Comparison of ENCODE assay signal across 20 mouse cellular contexts in the genomic region with DNA sequence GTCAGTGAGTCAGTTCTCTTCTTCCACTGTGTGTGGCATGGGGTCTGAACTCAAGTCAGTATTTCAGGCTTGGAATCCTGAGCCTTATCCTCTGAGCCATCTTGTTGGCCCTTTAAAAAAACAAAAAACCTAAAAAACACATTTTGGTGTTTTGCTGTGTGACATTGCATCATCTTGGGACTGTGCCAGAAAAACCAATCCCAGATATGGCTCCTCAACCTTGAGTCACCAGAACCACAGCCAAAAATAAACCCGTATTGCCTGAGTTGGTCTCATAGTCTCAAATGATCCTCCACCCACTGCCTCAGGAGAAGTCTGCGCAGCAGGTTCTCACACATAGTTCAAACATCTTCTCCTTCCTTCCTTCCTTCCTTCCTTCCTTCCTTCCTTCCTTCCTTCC. TPM values are rescaled to one million over a fixed set of nuclear protein-coding genes. Genes with fewer than 3 reads are reported as not detected.
DNase-seq lines count a peak whose midpoint lies in the region; ATAC-seq and TF ChIP-seq lines count a peak whose summit lies in the region.
"Had no signal": no experiment of that assay in that cellular context is flagged by ENCODE, and none has a peak within 500 bp of the region (broad histone marks: within the 10 kb centered on the region; RNA-seq: fewer than 3 reads in every experiment).

No protein-coding gene starts in this region.

- DNase-seq in adrenal gland, adult (ENCODE audit: inconsistent age in 2 of 2, low spot score in 1 of 2), result peak; percentile 44 to 82
- no peak for DNase-seq in adrenal gland, postnatal 25 days
- DNase-seq in lung, postnatal 25 days (ENCODE audit: low spot score), result peak; percentile 15
- no peak for DNase-seq in lung, postnatal 14 days
- DNase-seq in adipocyte (ENCODE audit: low spot score), result peak; percentile 72
- no peak for DNase-seq in right cerebral cortex, postnatal 25 days
- DNase-seq: cerebellum, adult 18-20 months; cerebellum, postnatal 14 days; kidney, adult 9 months; kidney, postnatal 14 days; liver, embryonic 13.5 days; lung, adult 2 months had no signal

- TF ChIP-seq POLR2A in myocyte (IDR thresholded peaks at IDR 0.05; ENCODE audit: insufficient read length, low read depth), result no peak

- no peak overlapping the region for H3ac ChIP-seq in myocyte (ENCODE audit: control insufficient read depth, insufficient read length)

- H3K27ac ChIP-seq in forebrain, embryonic 15.5 days (replicated peaks), result no peak overlapping the region
- H3K27ac ChIP-seq: forebrain, embryonic 12.5 days; hindbrain, embryonic 10.5 days; intestine, embryonic 15.5 days; liver, embryonic 13.5 days; midbrain, embryonic 12.5 days had no signal

- ATAC-seq in forebrain, embryonic 15.5 days (replicated peaks), result no peak
- ATAC-seq: hindbrain, embryonic 16.5 days; intestine, embryonic 15.5 days had no signal

- no peaks in the 10 kb centered on the region for H3K79me2 ChIP-seq in myocyte (ENCODE audit: control insufficient read depth, insufficient read depth)

- no peaks in the 10 kb centered on the region for H3K27me3 ChIP-seq in myocyte (ENCODE audit: control insufficient read depth, insufficient read depth, insufficient read length)
- H3K27me3 ChIP-seq in forebrain, embryonic 15.5 days, result no peaks in the 10 kb centered on the region
- H3K27me3 ChIP-seq: forebrain, embryonic 12.5 days; intestine, embryonic 15.5 days; liver, embryonic 13.5 days; midbrain, embryonic 12.5 days had no signal

- H3K4me3 ChIP-seq in myocyte, result no peak overlapping the region
- H3K4me3 ChIP-seq in forebrain, embryonic 15.5 days, result no peak overlapping the region
- H3K4me3 ChIP-seq: forebrain, embryonic 12.5 days; hindbrain, embryonic 10.5 days; intestine, embryonic 15.5 days; liver, embryonic 13.5 days; midbrain, embryonic 12.5 days had no signal

- no peaks in the 10 kb centered on the region for H3K9me3 ChIP-seq in forebrain, embryonic 15.5 days
- H3K9me3 ChIP-seq: forebrain, embryonic 12.5 days; hindbrain, embryonic 10.5 days; intestine, embryonic 15.5 days; liver, embryonic 13.5 days; midbrain, embryonic 12.5 days had no signal

- H3K4me2 ChIP-seq in myocyte (ENCODE audit: low read depth), result peak overlapping the region; percentile 25
- no peak overlapping the region for H3K4me2 ChIP-seq in forebrain, embryonic 15.5 days (replicated peaks)
- H3K4me2 ChIP-seq: forebrain, embryonic 12.5 days; heart, embryonic 11.5 days; intestine, embryonic 15.5 days; liver, embryonic 13.5 days; midbrain, embryonic 12.5 days had no signal

- H3K9ac ChIP-seq in forebrain, embryonic 15.5 days (replicated peaks), result no peak overlapping the region
- H3K9ac ChIP-seq: forebrain, embryonic 12.5 days; intestine, embryonic 15.5 days; liver, embryonic 13.5 days; midbrain, embryonic 12.5 days had no signal

- no peaks in the 10 kb centered on the region for H3K4me1 ChIP-seq in forebrain, embryonic 15.5 days
- H3K4me1 ChIP-seq: forebrain, embryonic 12.5 days; hindbrain, embryonic 10.5 days; intestine, embryonic 15.5 days; liver, embryonic 13.5 days; midbrain, embryonic 12.5 days had no signal

- WGBS in forebrain, embryonic 15.5 days, result 94% methylated on average over 2 of the region's 2 CpGs

- no peaks in the 10 kb centered on the region for H3K36me3 ChIP-seq in myocyte (ENCODE audit: control insufficient read depth, insufficient read depth)
- no peaks in the 10 kb centered on the region for H3K36me3 ChIP-seq in forebrain, embryonic 15.5 days
- H3K36me3 ChIP-seq: forebrain, embryonic 12.5 days; hindbrain, embryonic 10.5 days; intestine, embryonic 15.5 days; liver, embryonic 13.5 days; midbrain, embryonic 12.5 days had no signal

TF ChIP-seq in myocyte, 11 proteins besides CTCF, POLR2A, EP300 and RAD21:
- TF ChIP-seq SRF (IDR thresholded peaks at IDR 0.05; ENCODE audit: control insufficient read depth, insufficient read length, low read depth), result no peak
- peak; percentile 93 for TF ChIP-seq CEBPB (IDR thresholded peaks at IDR 0.05; ENCODE audit: insufficient read depth, poor library complexity, severe bottlenecking)
TF ChIP-seq in myocyte: peak in this region for 1.

RNA-seq across cellular contexts. Expression of a gene that starts 21.5 kb away (rescaled TPM):
- total RNA-seq in adrenal gland, postnatal 25 days (2021), result 13.6 and 24.0 TPM in 2 replicates
- polyA plus RNA-seq in myocyte (2012; fragmentation: generic; extraction: Trizol), result 4.8 TPM
- polyA plus RNA-seq in forebrain, embryonic 15.5 days (2015; fragmentation: Nextera tagmentation; extraction: Ambion mirVana), result 1.3 and 1.8 TPM in 2 replicates

RNA-seq across cellular contexts. Expression of a gene that starts 27.1 kb away (rescaled TPM):
- total RNA-seq in adrenal gland, postnatal 25 days (2021), result 10.6 and 12.8 TPM in 2 replicates
- 25.6 TPM for polyA plus RNA-seq in myocyte (2012; fragmentation: generic; extraction: Trizol)
- polyA plus RNA-seq in forebrain, embryonic 15.5 days (2015; fragmentation: Nextera tagmentation; extraction: Ambion mirVana), result 42.9 and 46.0 TPM in 2 replicates

Comparison
In these comparisons a context has a peak if more than half of its experiments do, and no peak if none do; other contexts are left out.
1. DNase-seq: peak in adrenal gland, adult (2 of 2), lung, postnatal 25 days (single experiment) and adipocyte (single experiment); none in adrenal gland, postnatal 25 days (single experiment), lung, postnatal 14 days (single experiment) and right cerebral cortex, postnatal 25 days (single experiment).